Mouse (Mus musculus) erythroid progenitor cell, adult 5-6 weeks (primary cell): ENCODE measurements around the gene Pak1. TPM values are rescaled to one million over a fixed set of nuclear protein-coding genes. Genes with fewer than 3 reads are reported as not detected.

Experiments used
- total RNA-seq, 2 experiments: library from RNA; stranded (forward) in 1 of 2; stranded (reverse) in 1 of 2; fragments of 150-400 nt in 1 of 2; fragments of 186-747, 209-891 nt in 1 of 2; gene quantifications; 2 replicates each; pipeline versions ENCODE4 v1.2.3 to v1.2.4; 2015 to 2017; ENCODE audit warnings: low replicate concordance in 2 of 2

Gene Pak1
- total RNA-seq, 2 experiments from 2014 or later = 5.0 to 6.6 TPM

Other genes with a start within 250 kb of the Pak1 start
- 14.8 and 24.7 TPM in 2 replicates for gene Aamdc, start 209.0 kb upstream of the Pak1 start, total RNA-seq (2015; ENCODE audit: low replicate concordance)
- 7.9 and 8.7 TPM in 2 replicates for gene Aamdc, start 209.0 kb upstream of the Pak1 start, total RNA-seq (2017; ENCODE audit: low replicate concordance)
- gene Rsf1, start 208.7 kb upstream of the Pak1 start, total RNA-seq (2015; ENCODE audit: low replicate concordance) = 19.8 and 21.8 TPM in 2 replicates
- 39.3 and 46.8 TPM in 2 replicates for gene Rsf1, start 208.7 kb upstream of the Pak1 start, total RNA-seq (2017; ENCODE audit: low replicate concordance)
- 23.4 and 30.2 TPM in 2 replicates for gene Clns1a, start 91.9 kb upstream of the Pak1 start, total RNA-seq (2015; ENCODE audit: low replicate concordance)
- gene Clns1a, start 91.9 kb upstream of the Pak1 start, total RNA-seq (2017; ENCODE audit: low replicate concordance) = 12.5 and 18.4 TPM in 2 replicates
- 1.3 and 2.5 TPM in 2 replicates for gene Aqp11, start 50.3 kb upstream of the Pak1 start, total RNA-seq (2015; ENCODE audit: low replicate concordance)
- gene Aqp11, start 50.3 kb upstream of the Pak1 start, total RNA-seq (2017; ENCODE audit: low replicate concordance) = 0.51 and 1.3 TPM in 2 replicates
- not detected in 2 replicates for gene Gdpd4, start 131.4 kb downstream of the Pak1 start, total RNA-seq (2015; ENCODE audit: low replicate concordance)
- not detected in 2 replicates for gene Gdpd4, start 131.4 kb downstream of the Pak1 start, total RNA-seq (2017; ENCODE audit: low replicate concordance)